Mouse (Mus musculus) midbrain, embryonic 13.5 days (tissue): Measurements from ENCODE around the gene Nkx2-5. TPM values are rescaled to one million over a fixed set of nuclear protein-coding genes. Genes with fewer than 3 reads are reported as not detected.
A peak's percentile ranks its signal among the peaks of the same experiment; 100 is the strongest.

Experiments
- ATAC-seq: fragments of 200-750 bp; cut with Nextera tagmentation; 2 replicates; pipeline ENCODE4 v1.8.0; 2017; ENCODE audit warnings: mild to moderate bottlenecking, moderate TSS enrichment, moderate library complexity
- H3K27ac ChIP-seq: fragments of 300-500 bp; sonication (generic); 2 replicates; pipeline ENCODE4 v1.5.1; 2015; ENCODE audit warnings: inconsistent platforms, mild to moderate bottlenecking, moderate library complexity
- H3K27me3 ChIP-seq: fragments of 300-500 bp; sonication (generic); 2 replicates; pipeline ENCODE4 v1.6.1; 2015; ENCODE audit warnings: mild to moderate bottlenecking, inconsistent platforms
- H3K36me3 ChIP-seq: fragments of 300-500 bp; sonication (generic); 2 replicates; pipeline ENCODE4 v1.6.1; 2015; ENCODE audit warnings: mild to moderate bottlenecking, inconsistent platforms
- H3K4me1 ChIP-seq: fragments of 300-500 bp; sonication (generic); replicated peaks from 2 replicates; pipeline ENCODE4 v1.6.1; 2015; ENCODE audit warnings: inconsistent platforms
- H3K4me2 ChIP-seq: fragments of 300-500 bp; sonication (generic); replicated peaks from 2 replicates; pipeline ENCODE4 v1.6.1; 2015; ENCODE audit warnings: moderate library complexity, mild to moderate bottlenecking, inconsistent platforms
- H3K4me3 ChIP-seq: fragments of 300-500 bp; sonication (generic); replicated peaks from 2 replicates; pipeline ENCODE4 v1.5.1; 2015; ENCODE audit warnings: mild to moderate bottlenecking, inconsistent platforms
- H3K9ac ChIP-seq: fragments of 300-500 bp; sonication (generic); replicated peaks from 2 replicates; pipeline ENCODE4 v1.6.1; 2015; ENCODE audit warnings: mild to moderate bottlenecking, inconsistent platforms
- H3K9me3 ChIP-seq: fragments of 300-500 bp; sonication (generic); 2 replicates; pipeline ENCODE4 v1.6.1; 2016; ENCODE audit warnings: mild to moderate bottlenecking, inconsistent platforms
- WGBS: fragments of 180-500 bp; shearing (Covaris S2); methylation state at CpG from one replicate; pipeline ENCODE4 v1.1.7; 2015; 5-methylcytosine and 5-hydroxymethylcytosine counted together
- polyA plus RNA-seq: library from polyadenylated mRNA; unstranded; fragments of >200 nt; fragmentation: Nextera tagmentation; extraction: Ambion mirVana; gene quantifications from 2 replicates; pipeline ENCODE4 v1.2.1, GENCODE M21; 2015

Gene Nkx2-5
- polyA plus RNA-seq: not detected in 2 replicates

DNA sequence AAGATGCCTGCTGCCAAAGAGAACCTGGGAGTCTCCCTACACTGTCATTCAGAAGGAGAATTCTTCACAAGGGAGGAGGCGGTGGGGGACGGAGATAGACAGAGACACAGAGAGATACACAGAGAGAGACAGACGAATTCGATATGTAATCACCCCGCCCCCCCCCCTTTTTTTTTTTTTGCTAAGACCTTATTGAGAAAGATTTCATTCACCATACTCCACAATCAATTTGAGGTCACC lies at the start of gene Nkx2-5:
TSS of gene Nkx2-5 (minus strand) at position 101 of the 240 bp plus-strand sequence.
- Histone ChIP-seq H3K4me3 (no peak within 1 kb of the TSS), H3K9ac (no peak within 1 kb of the TSS), H3K9me3 (no peaks in the 10 kb centered on the region), H3K4me1 (peaks cover 8% of the 10 kb centered on the region), H3K36me3 (no peaks in the 10 kb centered on the region), H3K27me3 (peaks cover 92% of the 10 kb centered on the region), H3K27ac (no peak within 1 kb of the TSS), H3K4me2 (no peak within 1 kb of the TSS)
- ATAC-seq: no peak
- WGBS: 0% methylated on average over 5 of the region's 5 CpGs

- Histone ChIP-seq H3K27me3 (no peaks in the 10 kb centered on the region), H3K9me3 (no peaks in the 10 kb centered on the region), H3K9ac (no peak overlapping the region), H3K4me1 (peaks cover 14% of the 10 kb centered on the region), H3K27ac (no peak overlapping the region), H3K36me3 (no peaks in the 10 kb centered on the region), H3K4me3 (no peak overlapping the region), H3K4me2 (no peak overlapping the region)
- no peak for ATAC-seq
- WGBS: 80% methylated on average over 6 of the region's 6 CpGs
These were observed 49.5 kb upstream of the Nkx2-5 start for GRCm38 (mm10) chr17:26894342-26894741.

- H3K4me2 ChIP-seq: no peak overlapping the region
- no peak for ATAC-seq
- 60% methylated on average over 6 of the region's 6 CpGs for WGBS
- no peaks in the 10 kb centered on the region for H3K9me3 ChIP-seq
- H3K36me3 ChIP-seq: no peaks in the 10 kb centered on the region
- no peak overlapping the region for H3K9ac ChIP-seq
- H3K4me3 ChIP-seq: no peak overlapping the region
- H3K27ac ChIP-seq: no peak overlapping the region
- peaks cover 14% of the 10 kb centered on the region for H3K4me1 ChIP-seq
- H3K27me3 ChIP-seq: no peaks in the 10 kb centered on the region
These were observed 48.7 kb upstream of the Nkx2-5 start for GRCm38 (mm10) chr17:26893492-26893891.

- 45% methylated on average over 16 of the region's 16 CpGs for WGBS
- Histone ChIP-seq H3K4me1 (peaks cover 14% of the 10 kb centered on the region), H3K27ac (peak overlapping the region; percentile 20; the same call in 1 of the 2 replicates), H3K9ac (0 out of 2 replicates have a peak overlapping the region, but pooled peaks have one; percentile 28), H3K4me2 (no peak overlapping the region), H3K27me3 (no peaks in the 10 kb centered on the region; the same call in 1 of the 2 replicates), H3K9me3 (no peaks in the 10 kb centered on the region), H3K36me3 (no peaks in the 10 kb centered on the region), H3K4me3 (no peak overlapping the region)
- ATAC-seq: peak; percentile 53; the same call in 1 of the 2 replicates
These were observed 48.0 kb upstream of the Nkx2-5 start for GRCm38 (mm10) chr17:26892635-26893375.

DNA sequence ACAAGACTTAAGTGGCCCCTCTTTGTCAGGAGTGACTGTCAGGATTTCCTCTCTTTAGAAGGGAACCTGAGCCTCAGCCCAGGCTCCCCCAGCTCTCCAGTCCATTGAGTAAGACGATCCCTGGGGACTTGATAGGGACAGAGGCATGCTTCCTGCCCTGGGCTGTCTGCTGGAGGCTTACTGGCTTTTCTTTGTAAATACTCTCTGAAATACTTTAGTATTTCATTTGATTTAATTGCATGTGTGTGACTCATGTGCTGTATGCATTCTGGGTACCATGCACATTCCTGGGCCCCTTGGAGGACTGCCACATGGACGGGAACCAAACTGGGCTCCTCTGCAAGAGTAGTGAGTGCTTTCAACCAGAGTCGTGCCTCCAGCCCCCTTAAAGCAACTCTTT lies 43.1 kb upstream of the Nkx2-5 start:
- H3K4me3 ChIP-seq: no peak overlapping the region
- no peaks in the 10 kb centered on the region for H3K36me3 ChIP-seq
- WGBS: 42% methylated on average over 3 of the region's 3 CpGs
- H3K9me3 ChIP-seq: no peaks in the 10 kb centered on the region
- H3K4me1 ChIP-seq: peaks cover 25% of the 10 kb centered on the region
- peaks cover 20% of the 10 kb centered on the region for H3K27me3 ChIP-seq
- no peak overlapping the region for H3K9ac ChIP-seq
- no peak overlapping the region for H3K27ac ChIP-seq
- H3K4me2 ChIP-seq: no peak overlapping the region
- no peak for ATAC-seq

DNA sequence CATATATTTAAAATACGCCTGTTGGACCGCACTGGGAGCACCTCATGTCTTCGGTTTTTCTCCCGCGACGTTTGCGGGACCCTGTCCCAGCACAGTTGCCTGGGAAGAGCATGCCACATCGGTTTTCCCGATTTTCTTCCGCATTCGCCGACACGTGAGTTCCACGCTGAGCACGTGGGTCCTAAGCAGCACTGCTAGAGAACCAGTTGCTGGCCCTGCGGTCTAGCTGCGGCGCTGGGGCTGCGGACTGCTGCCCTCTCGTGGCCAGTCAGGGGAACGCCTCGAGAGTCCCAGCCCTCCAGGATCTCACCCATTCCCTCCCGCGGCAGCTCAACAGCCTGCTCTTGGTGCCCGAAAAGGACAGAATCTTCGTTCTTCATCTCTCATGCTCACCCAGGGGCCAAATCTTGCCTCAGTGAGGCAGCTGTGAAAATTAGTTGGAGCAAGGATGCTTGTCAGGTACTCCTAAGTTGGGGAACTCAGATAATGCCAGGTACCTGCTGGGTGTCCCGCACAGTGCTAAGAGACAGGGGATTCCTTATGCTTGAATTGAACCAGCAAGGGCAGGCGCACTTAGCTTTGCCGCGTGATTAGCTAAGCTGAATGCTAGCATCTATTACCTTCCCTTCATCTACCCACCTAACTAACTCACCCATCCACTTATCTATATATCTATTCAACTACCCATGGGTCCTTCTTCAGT lies 41.4 kb upstream of the Nkx2-5 start:
- no peak overlapping the region; the same call in 1 of the 2 replicates for H3K9ac ChIP-seq
- H3K27me3 ChIP-seq: peaks cover 20% of the 10 kb centered on the region
- 10% methylated on average over 30 of the region's 30 CpGs for WGBS
- peak overlapping the region; percentile 41 for H3K4me3 ChIP-seq
- H3K36me3 ChIP-seq: no peaks in the 10 kb centered on the region
- ATAC-seq: peak; percentile 92
- H3K4me1 ChIP-seq: peaks cover 18% of the 10 kb centered on the region
- H3K9me3 ChIP-seq: no peaks in the 10 kb centered on the region
- peak overlapping the region; percentile 61 for H3K4me2 ChIP-seq
- no peak overlapping the region for H3K27ac ChIP-seq

DNA sequence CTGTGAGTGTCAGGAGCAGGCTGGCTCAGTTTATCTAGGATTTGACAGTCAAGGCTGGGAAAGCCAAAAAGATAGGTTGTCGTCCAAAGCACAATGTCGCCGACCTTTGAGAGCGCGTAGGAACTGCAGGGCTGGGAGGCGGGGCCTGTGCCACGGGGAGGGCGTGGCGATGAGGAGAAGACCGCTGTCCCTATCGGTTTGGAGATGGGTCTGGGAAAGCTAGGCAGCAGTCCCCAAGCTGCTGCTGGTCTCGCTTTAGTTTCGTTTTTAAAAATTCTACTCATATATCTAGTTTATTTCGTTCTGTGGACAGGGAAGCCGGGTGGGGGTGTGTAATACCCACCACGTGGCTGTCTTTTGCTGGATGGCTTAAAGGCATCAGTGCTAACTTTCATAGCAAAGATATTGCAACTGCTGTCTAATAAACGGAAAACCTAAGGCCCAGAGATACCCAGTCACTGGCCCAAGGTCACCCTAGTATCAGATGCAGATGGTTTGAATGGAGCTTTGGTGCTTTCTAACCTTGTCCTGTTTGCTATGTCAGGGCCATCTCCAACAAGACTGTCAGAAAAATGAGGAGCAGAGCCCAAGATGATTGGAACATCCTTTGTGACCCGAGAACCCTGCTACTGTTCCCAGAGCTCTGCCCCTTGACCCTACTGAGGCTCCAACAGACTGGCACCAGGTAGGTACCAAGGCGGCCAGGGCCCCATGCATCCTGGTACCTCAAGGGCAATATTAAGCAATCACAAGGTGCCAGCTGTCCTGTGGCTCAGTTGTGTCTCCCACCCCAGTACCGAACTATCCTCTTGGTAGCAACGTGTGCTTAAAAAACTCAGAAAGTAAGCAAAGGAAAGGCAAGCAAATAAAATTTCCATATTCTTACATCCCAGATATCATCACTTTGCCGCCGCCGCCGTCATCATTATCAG lies 40.5 kb upstream of the Nkx2-5 start:
- Histone ChIP-seq H3K27me3 (peaks cover 20% of the 10 kb centered on the region), H3K27ac (no peak overlapping the region), H3K4me3 (peak overlapping the region; percentile 41), H3K9ac (peak overlapping the region; percentile 48), H3K4me2 (peak overlapping the region; percentile 61), H3K9me3 (no peaks in the 10 kb centered on the region), H3K4me1 (peaks cover 18% of the 10 kb centered on the region), H3K36me3 (no peaks in the 10 kb centered on the region)
- ATAC-seq: 0 out of 2 replicates have a peak, but pooled peaks have one; percentile 48
- WGBS: 23% methylated on average over 25 of the region's 25 CpGs

- H3K4me2 ChIP-seq: no peak overlapping the region
- no peak for ATAC-seq
- H3K4me1 ChIP-seq: peaks cover 18% of the 10 kb centered on the region
- H3K27ac ChIP-seq: no peak overlapping the region
- WGBS: 80% methylated on average over 6 of the region's 6 CpGs
- H3K9me3 ChIP-seq: peaks cover 5% of the 10 kb centered on the region
- no peak overlapping the region for H3K4me3 ChIP-seq
- H3K9ac ChIP-seq: no peak overlapping the region
- no peaks in the 10 kb centered on the region for H3K36me3 ChIP-seq
- H3K27me3 ChIP-seq: peaks cover 20% of the 10 kb centered on the region
These were observed 38.8 kb upstream of the Nkx2-5 start for GRCm38 (mm10) chr17:26883585-26883984.

DNA sequence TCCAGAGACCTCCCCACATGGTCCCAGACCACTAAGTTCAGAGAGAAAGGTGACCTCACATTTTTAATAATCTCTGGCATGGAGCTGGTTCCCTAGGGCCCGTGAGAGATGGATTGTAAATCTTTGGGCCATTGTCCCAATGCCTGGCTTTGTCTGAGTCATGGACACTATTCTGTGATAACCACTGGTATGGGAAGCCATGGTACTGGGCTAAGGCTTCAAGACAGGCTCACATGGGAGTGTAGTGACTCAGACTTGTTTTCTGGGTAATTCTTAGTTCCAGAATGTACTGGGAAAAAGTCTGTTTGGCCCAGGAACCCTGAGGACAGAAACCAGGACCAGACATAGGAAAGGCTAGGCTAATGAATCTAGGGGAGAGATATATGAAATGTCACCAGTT lies 37.9 kb upstream of the Nkx2-5 start:
- WGBS: 85% methylated on average over 1 of the region's 1 CpGs
- ATAC-seq: no peak
- Histone ChIP-seq H3K4me2 (no peak overlapping the region), H3K36me3 (no peaks in the 10 kb centered on the region), H3K27ac (no peak overlapping the region), H3K9me3 (peaks cover 7% of the 10 kb centered on the region), H3K4me3 (no peak overlapping the region), H3K4me1 (peaks cover 18% of the 10 kb centered on the region), H3K9ac (no peak overlapping the region), H3K27me3 (peaks cover 19% of the 10 kb centered on the region)

DNA sequence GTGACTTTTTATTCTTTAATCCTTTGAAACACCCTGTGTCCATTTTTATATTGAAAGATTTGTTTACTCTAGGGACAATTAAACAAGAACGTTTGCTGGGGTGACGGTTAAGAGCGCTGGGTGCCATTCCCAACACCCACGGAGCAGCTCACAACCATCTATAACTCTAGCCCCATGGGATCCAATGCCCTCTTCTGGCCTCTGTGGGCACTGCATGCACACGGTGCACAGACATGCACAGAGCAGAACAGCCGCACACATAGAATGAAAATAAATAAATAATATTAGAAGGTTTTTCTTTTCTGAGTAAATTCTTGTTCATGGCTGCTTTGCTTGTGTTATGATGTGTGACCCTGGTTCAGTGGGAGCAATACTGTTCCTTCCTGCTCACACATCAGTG lies 34.4 kb upstream of the Nkx2-5 start:
- WGBS: 91% methylated on average over 6 of the region's 6 CpGs
- no peak overlapping the region for H3K4me2 ChIP-seq
- no peaks in the 10 kb centered on the region for H3K36me3 ChIP-seq
- no peak overlapping the region for H3K4me3 ChIP-seq
- no peaks in the 10 kb centered on the region; the same call in 1 of the 2 replicates for H3K4me1 ChIP-seq
- H3K9ac ChIP-seq: no peak overlapping the region
- no peak overlapping the region for H3K27ac ChIP-seq
- H3K27me3 ChIP-seq: 0 out of 2 replicates have a peak, but pooled peaks cover 6% of the 10 kb centered on the region
- no peak for ATAC-seq
- peaks cover 7% of the 10 kb centered on the region for H3K9me3 ChIP-seq

DNA sequence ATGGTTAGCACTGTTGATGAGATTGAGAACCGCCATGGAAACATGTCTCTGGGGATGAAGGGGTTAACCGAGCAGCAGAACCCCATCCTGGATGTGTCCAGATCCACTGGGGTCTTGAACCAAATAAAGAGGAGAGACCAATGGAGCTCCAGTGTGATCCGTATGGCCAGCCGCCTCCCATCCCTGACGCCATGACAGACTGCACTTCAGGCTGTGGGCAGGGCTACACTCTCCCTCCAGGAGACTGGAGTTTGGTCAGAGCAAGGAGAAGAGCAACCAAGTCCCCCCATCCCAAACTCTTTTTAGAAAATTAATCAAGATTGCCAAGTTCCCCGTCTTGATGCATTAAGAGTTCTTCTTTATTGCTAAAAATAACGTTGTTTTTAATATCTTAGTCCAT lies 33.1 kb upstream of the Nkx2-5 start:
- no peak for ATAC-seq
- H3K9ac ChIP-seq: no peak overlapping the region
- no peaks in the 10 kb centered on the region for H3K36me3 ChIP-seq
- no peak overlapping the region for H3K4me2 ChIP-seq
- H3K27ac ChIP-seq: no peak overlapping the region
- 87% methylated on average over 7 of the region's 7 CpGs for WGBS
- no peaks in the 10 kb centered on the region for H3K4me1 ChIP-seq
- no peaks in the 10 kb centered on the region for H3K27me3 ChIP-seq
- H3K4me3 ChIP-seq: no peak overlapping the region
- peaks cover 7% of the 10 kb centered on the region for H3K9me3 ChIP-seq

DNA sequence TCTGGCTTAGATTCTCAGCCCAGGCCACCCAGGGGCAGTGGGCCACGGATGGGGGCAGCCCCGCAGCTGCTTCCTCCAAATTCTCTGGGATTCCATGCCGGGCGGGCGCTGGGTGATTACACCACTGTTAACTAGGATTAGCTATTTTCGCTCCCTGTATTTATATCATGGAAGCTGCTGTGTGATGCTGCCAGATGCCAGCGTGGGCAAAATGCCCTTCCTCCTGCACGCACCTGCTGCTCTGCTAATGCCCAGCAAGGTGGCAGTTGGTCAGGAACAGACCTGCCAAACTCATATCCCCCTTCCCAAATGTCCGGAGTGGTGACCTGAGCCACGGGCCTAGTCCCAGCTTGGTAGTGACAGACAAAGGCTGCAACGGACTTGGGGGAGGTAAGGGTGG lies 29.7 kb upstream of the Nkx2-5 start:
- H3K27ac ChIP-seq: no peak overlapping the region
- H3K4me2 ChIP-seq: no peak overlapping the region
- ATAC-seq: no peak
- H3K9ac ChIP-seq: no peak overlapping the region
- H3K9me3 ChIP-seq: peaks cover 7% of the 10 kb centered on the region
- no peaks in the 10 kb centered on the region for H3K36me3 ChIP-seq
- no peaks in the 10 kb centered on the region for H3K27me3 ChIP-seq
- H3K4me3 ChIP-seq: no peak overlapping the region
- no peaks in the 10 kb centered on the region for H3K4me1 ChIP-seq
- WGBS: 75% methylated on average over 11 of the region's 11 CpGs
